Mouse (Mus musculus) G1E-ER4 (cell line): Measurements from ENCODE around the gene Naa20. TPM values are rescaled to one million over a fixed set of nuclear protein-coding genes. Genes with fewer than 3 reads are reported as not detected.

ENCODE experiments used
- GATA1 ChIP-seq: IDR thresholded peaks from one replicate; pipeline ENCODE4 v1.8.0; 2012; ENCODE audit warnings: low read length, inconsistent platforms
- polyA plus RNA-seq: library from polyadenylated mRNA; stranded (reverse); fragments of >175 nt; gene quantifications from 2 replicates; pipeline ENCODE4 v1.2.3, GENCODE M21; 2012

Naa20 gene
- polyA plus RNA-seq, 1 experiment, result 76.6 TPM

- no peak for TF ChIP-seq GATA1
These were observed 3.3 kb downstream of the Naa20 start for GRCm38 (mm10) chr2:145905156-145905555.

- no peak for TF ChIP-seq GATA1
These were observed 19.2 kb downstream of the Naa20 start for GRCm38 (mm10) chr2:145920941-145921650.

- TF ChIP-seq GATA1, result no peak
These were observed 32.7 kb downstream of the Naa20 start, which contains the start of the genes Cfap61 and Crnkl1 for GRCm38 (mm10) chr2:145934339-145935231. Gene Cfap61, plus strand, starts transcription at chr2:145934784. Gene Crnkl1, minus strand, starts transcription at chr2:145935014.

GRCm38 (mm10) chr2:145936975-145937374 is 35.1 kb downstream of the Naa20 start:
- no peak for TF ChIP-seq GATA1

- TF ChIP-seq GATA1, result no peak
These were observed 39.5 kb downstream of the Naa20 start for GRCm38 (mm10) chr2:145941403-145941802.

- no peak for TF ChIP-seq GATA1
These were observed 42.4 kb downstream of the Naa20 start for GRCm38 (mm10) chr2:145944286-145944685.

- no peak for TF ChIP-seq GATA1
These were observed 46.6 kb downstream of the Naa20 start for GRCm38 (mm10) chr2:145948402-145948954.

GRCm38 (mm10) chr2:145949475-145950068 is 47.7 kb downstream of the Naa20 start:
- no peak for TF ChIP-seq GATA1

GRCm38 (mm10) chr2:145950239-145950638 is 48.3 kb downstream of the Naa20 start:
- no peak for TF ChIP-seq GATA1

- TF ChIP-seq GATA1, result no peak
These were observed 50.8 kb downstream of the Naa20 start for GRCm38 (mm10) chr2:145952726-145953125.

GRCm38 (mm10) chr2:145955844-145956243 is 53.9 kb downstream of the Naa20 start:
- no peak for TF ChIP-seq GATA1

GRCm38 (mm10) chr2:145956318-145956717 is 54.4 kb downstream of the Naa20 start:
- no peak for TF ChIP-seq GATA1

GRCm38 (mm10) chr2:145957450-145957849 is 55.6 kb downstream of the Naa20 start:
- TF ChIP-seq GATA1, result no peak

GRCm38 (mm10) chr2:145958097-145958496 is 56.2 kb downstream of the Naa20 start:
- no peak for TF ChIP-seq GATA1

GRCm38 (mm10) chr2:145958551-145958950 is 56.7 kb downstream of the Naa20 start:
- TF ChIP-seq GATA1, result no peak

GRCm38 (mm10) chr2:145961861-145962260 is 60.0 kb downstream of the Naa20 start:
- TF ChIP-seq GATA1, result no peak

Other genes with a start within 250 kb of the Naa20 start
- gene Rin2, start 226.9 kb upstream of the Naa20 start, polyA plus RNA-seq, result not detected in 2 replicates
- gene Cfap61, start 32.7 kb downstream of the Naa20 start, polyA plus RNA-seq, result not detected in 2 replicates
- 8.4 and 30.6 TPM in 2 replicates for gene Crnkl1, start 32.9 kb downstream of the Naa20 start, polyA plus RNA-seq